Mouse (Mus musculus): ENCODE data around the gene Ninj1. TPM values are rescaled to one million over a fixed set of nuclear protein-coding genes. Genes with fewer than 3 reads are reported as not detected.

Gene Ninj1
- polyA plus RNA-seq, 1 experiment from 2014 or later: 106 TPM

DNA sequence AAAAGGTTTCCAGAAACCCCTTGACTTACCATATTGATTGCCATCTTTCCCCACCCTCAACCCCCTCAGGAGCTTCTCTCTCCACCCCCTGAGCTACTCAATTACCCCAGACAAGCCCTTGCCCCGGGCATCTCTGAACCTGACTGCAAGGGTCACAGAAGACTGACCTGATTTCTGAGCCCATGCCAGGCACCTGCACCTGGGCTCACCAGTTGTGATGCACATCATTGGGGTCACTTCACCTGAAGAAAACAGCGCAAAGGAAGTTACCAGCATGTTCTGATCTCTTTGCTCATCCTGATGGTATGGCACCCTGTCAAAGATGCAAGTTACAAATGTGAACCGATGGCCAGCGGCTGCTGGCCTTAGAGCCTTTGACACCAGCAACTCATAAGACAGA is 38.6 kb upstream of the Ninj1 start:
- peaks cover 53% of the 10 kb centered on the region for H3K27me3 ChIP-seq
- in situ Hi-C loops (cut with MboI; ENCODE audit: low pct_unique_long_range_greater_than_20kb): no loop called here
- ChIA-PET CTCF (no interaction called here), POLR2A (no interaction called here)
- no peak for ATAC-seq
- no peak for DNase-seq (ENCODE audit: low read depth, low spot score)
- TF ChIP-seq CTCF (IDR thresholded peaks at IDR 0.05): no peak

- ATAC-seq: no peak
- H3K27me3 ChIP-seq: peaks cover 15% of the 10 kb centered on the region
- no peak for DNase-seq (ENCODE audit: low read depth, low spot score)
- in situ Hi-C loops (cut with MboI; ENCODE audit: low pct_unique_long_range_greater_than_20kb): no loop called here
- TF ChIP-seq CTCF (IDR thresholded peaks at IDR 0.05): no peak
- CTCF ChIA-PET: no interaction called here
- POLR2A ChIA-PET: no interaction called here
Observed at GRCm38 (mm10) chr13:49154028-49154427, 33.3 kb upstream of the Ninj1 start.

GRCm38 (mm10) chr13:49154621-49155020 is 32.7 kb upstream of the Ninj1 start:
- no peak for DNase-seq (ENCODE audit: low read depth, low spot score)
- no peak for TF ChIP-seq CTCF (IDR thresholded peaks at IDR 0.05)
- CTCF ChIA-PET: no interaction called here
- in situ Hi-C loops (cut with MboI; ENCODE audit: low pct_unique_long_range_greater_than_20kb): no loop called here
- ATAC-seq: no peak
- H3K27me3 ChIP-seq: peaks cover 18% of the 10 kb centered on the region
- POLR2A ChIA-PET: no interaction called here

- ATAC-seq: no peak
- in situ Hi-C loops (cut with MboI; ENCODE audit: low pct_unique_long_range_greater_than_20kb): no loop called here
- H3K27me3 ChIP-seq: peaks cover 13% of the 10 kb centered on the region
- ChIA-PET CTCF (no interaction called here), POLR2A (interaction anchor here (1.1 kb wide), 1 partner anchor 11 kb away, joined by 4 read pairs; no protein-coding TSS in a partner anchor)
- peak; percentile 64 for TF ChIP-seq CTCF (IDR thresholded peaks at IDR 0.05)
- no peak for DNase-seq (ENCODE audit: low read depth, low spot score)
Observed at GRCm38 (mm10) chr13:49156645-49157044, 30.6 kb upstream of the Ninj1 start.

DNA sequence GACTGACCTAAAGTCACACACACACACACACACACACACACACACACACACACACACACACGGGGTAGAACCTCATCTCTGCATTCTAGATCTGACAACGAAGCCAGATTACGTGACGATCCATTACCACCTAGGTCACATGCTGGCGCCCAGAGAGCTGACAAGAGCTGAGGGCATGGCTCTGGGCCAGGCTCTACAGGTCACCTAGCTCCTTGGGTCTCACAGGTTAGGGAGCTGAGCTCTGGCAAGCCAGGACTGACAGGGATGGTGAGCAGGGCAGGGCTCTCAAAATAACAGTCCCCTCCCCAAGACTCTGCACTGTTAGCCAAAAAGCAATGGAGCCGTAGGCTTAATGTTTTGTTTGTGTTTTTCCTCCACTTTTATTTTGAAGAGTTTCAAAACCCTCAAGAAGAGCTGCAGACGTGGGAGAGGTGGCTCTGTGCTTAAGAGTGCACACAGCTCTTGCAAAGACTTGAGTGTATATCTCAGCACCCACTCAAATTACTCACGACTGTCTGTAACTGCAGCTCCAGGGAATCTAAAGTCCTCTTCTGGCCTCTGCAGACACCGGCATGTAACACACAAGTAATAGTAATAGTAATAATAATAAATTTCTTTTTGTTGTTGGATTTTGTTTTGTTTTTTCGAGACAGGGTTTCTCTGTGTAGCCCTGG is 29.1 kb upstream of the Ninj1 start:
- POLR2A ChIA-PET: interaction anchor here (0.6 kb wide), 1 partner anchor 432 kb away, joined by 3 read pairs; no protein-coding TSS in a partner anchor
- peaks cover 13% of the 10 kb centered on the region for H3K27me3 ChIP-seq
- no peak for DNase-seq (ENCODE audit: low read depth, low spot score)

GRCm38 (mm10) chr13:49161236-49161635 is 26.0 kb upstream of the Ninj1 start:
- ChIA-PET POLR2A (interaction anchor here (0.6 to 1.0 kb wide), 2 partner anchors 22 to 86 kb away, joined by 3 to 7 read pairs; no protein-coding TSS in a partner anchor), CTCF (interaction anchor here (1.1 kb wide), 1 partner anchor 12 kb away, joined by 3 read pairs; no protein-coding TSS in a partner anchor)
- DNase-seq (ENCODE audit: low read depth, low spot score) (no peak), ATAC-seq (no peak)
- TF ChIP-seq CTCF (IDR thresholded peaks at IDR 0.05): no peak
- in situ Hi-C loops (cut with MboI; ENCODE audit: low pct_unique_long_range_greater_than_20kb): loop anchor here (10.0 kb wide), 1 partner anchor 106 kb away; no protein-coding TSS in a partner anchor
- H3K27me3 ChIP-seq: peaks cover 16% of the 10 kb centered on the region

More for the DNA sequence above, 29.1 kb upstream of the Ninj1 start:
- ATAC-seq: no peak
- no peak for TF ChIP-seq CTCF (IDR thresholded peaks at IDR 0.05)
- in situ Hi-C loops (cut with MboI; ENCODE audit: low pct_unique_long_range_greater_than_20kb): no loop called here
- CTCF ChIA-PET: interaction anchor here (1.5 kb wide), 1 partner anchor 10 kb away, joined by 3 read pairs; no protein-coding TSS in a partner anchor

GRCm38 (mm10) chr13:49162722-49163121 is 24.6 kb upstream of the Ninj1 start:
- in situ Hi-C loops (cut with MboI; ENCODE audit: low pct_unique_long_range_greater_than_20kb): loop anchor here (10.0 kb wide), 1 partner anchor 108 kb away; no protein-coding TSS in a partner anchor
- POLR2A ChIA-PET: no interaction called here
- peaks cover 16% of the 10 kb centered on the region for H3K27me3 ChIP-seq
- TF ChIP-seq CTCF (IDR thresholded peaks at IDR 0.05): no peak
- ATAC-seq: no peak
- no peak for DNase-seq (ENCODE audit: low read depth, low spot score)
- CTCF ChIA-PET: no interaction called here

DNA sequence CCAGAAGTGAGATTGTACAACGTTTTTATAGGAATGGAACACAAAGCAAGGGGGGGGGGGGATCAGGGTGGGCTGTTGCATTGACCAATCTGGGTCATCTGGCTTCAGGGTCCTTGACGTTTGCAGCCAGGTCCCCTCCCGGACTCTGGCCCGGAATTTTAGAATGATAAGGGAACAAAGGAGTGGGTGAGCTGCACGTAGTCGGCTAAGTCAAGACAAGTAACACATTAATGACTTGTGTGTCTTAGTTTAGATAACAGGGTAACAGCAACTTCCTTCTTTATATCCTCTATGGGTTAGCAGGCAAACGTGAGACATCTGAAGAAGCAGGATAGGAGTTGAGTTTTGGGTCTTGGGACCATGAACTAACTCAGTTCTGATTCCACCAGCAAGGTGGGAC is 23.6 kb upstream of the Ninj1 start:
- no peak for DNase-seq (ENCODE audit: low read depth, low spot score)
- in situ Hi-C loops (cut with MboI; ENCODE audit: low pct_unique_long_range_greater_than_20kb): loop anchor here (10.0 kb wide), 1 partner anchor 109 kb away; no protein-coding TSS in a partner anchor
- ChIA-PET CTCF (no interaction called here), POLR2A (no interaction called here)
- TF ChIP-seq CTCF (IDR thresholded peaks at IDR 0.05): no peak
- H3K27me3 ChIP-seq: peaks cover 16% of the 10 kb centered on the region
- ATAC-seq: no peak

DNA sequence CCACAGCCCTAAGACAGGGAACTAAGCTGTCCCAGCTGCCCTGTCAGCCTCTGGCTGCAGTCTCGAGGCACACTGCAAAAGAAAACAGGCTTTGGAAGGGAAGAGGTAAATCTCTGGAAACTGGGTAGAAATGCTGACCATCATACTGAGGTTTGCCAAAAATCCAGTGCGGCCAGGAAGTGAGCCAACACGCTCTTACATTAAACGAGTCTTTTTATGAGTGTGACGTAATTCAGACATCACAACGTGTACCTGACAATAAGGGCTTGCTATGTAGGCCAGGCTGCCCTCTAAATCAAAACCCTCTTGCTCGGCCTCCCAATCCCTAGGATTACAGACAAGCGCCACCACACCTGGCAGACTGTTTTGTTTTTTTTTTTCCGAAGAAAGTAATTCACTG is 20.2 kb upstream of the Ninj1 start:
- ATAC-seq (no peak), DNase-seq (ENCODE audit: low read depth, low spot score) (no peak)
- ChIA-PET CTCF (no interaction called here), POLR2A (interaction anchor here (1.6 kb wide), 1 partner anchor 11 kb away, joined by 4 read pairs; no protein-coding TSS in a partner anchor)
- no peak for TF ChIP-seq CTCF (IDR thresholded peaks at IDR 0.05)
- H3K27me3 ChIP-seq: peaks cover 3% of the 10 kb centered on the region
- in situ Hi-C loops (cut with MboI; ENCODE audit: low pct_unique_long_range_greater_than_20kb): loop anchor here (10.0 kb wide), 1 partner anchor 112 kb away; no protein-coding TSS in a partner anchor

DNA sequence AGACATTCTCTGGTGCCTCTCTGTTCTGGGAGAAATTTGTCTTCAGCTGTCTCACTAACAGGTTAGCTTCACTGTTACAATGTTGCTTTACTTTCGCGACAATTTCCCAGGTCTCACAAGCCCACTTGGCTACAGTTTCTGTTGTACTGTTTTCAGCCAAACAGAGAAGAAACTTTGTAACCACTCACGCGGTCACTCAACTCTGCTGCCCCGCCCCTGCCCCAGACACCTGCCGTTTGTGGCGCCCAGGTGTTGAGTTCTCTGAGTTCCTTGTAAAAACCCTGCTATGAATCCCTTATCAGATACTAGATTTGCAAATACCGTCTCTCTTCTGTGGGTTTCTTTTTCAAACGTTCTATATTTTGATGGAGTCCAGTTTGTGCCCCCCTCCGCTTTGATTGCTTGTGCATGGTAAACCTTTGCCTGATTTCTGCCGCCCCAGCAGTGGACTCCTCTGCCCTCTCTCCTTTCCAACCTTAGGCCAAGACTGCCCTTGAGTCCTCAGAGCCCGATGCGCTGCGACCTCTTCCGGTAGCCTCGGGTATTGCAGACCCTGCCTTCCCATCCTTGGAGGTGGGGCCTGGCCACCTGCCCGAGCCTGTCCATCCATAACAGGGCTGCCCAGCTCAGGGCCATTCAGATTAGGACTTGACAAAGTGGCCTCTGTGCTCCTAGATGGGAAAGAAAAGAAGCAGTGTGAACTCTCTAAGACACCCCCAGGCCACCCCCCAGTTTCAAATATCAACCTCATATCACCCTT is 17.7 kb upstream of the Ninj1 start:
- no peak for TF ChIP-seq CTCF (IDR thresholded peaks at IDR 0.05)
- ChIA-PET POLR2A (interaction anchor here (0.6 kb wide), 1 partner anchor 81 kb away, joined by 3 read pairs; no protein-coding TSS in a partner anchor), CTCF (interaction anchor here (1.0 to 2.6 kb wide), 3 partner anchors 11 to 34 kb away, joined by 3 to 9 read pairs (median 3); no protein-coding TSS in a partner anchor)
- in situ Hi-C loops (cut with MboI; ENCODE audit: low pct_unique_long_range_greater_than_20kb): loop anchor here (5.0 to 10.0 kb wide), 2 partner anchors 115 to 517 kb away; no protein-coding TSS in a partner anchor
- peak; percentile 63 for ATAC-seq
- peaks cover 3% of the 10 kb centered on the region for H3K27me3 ChIP-seq
- no peak for DNase-seq (ENCODE audit: low read depth, low spot score)

Measured in Patski (cell line).